Mouse (Mus musculus): ENCODE measurements around the gene Npc2. TPM values are rescaled to one million over a fixed set of nuclear protein-coding genes. Genes with fewer than 3 reads are reported as not detected.

Npc2 gene
- polyA plus RNA-seq, 1 experiment from 2014 or later: 56.5 TPM

DNA sequence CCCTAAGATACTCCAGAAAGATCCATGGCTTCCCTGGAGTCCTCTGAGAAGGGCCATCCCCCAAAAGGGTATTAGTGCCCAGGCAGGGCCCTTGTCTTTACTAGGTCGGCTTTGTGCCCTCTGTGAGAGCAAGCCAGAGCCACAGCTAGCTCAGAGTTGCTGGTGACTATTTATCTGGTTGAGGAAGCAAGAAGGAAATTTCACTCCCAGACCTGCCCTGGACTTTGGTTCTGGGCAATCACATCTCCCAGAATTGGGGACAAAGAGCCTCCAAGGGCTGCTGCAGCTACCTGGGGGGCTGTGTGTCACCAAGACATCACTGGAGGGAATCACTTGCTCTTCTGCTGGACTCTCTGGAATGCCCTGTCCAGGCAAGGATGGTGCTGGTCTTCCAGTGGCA, 33.1 kb upstream of the Npc2 start:
- peaks cover 94% of the 10 kb centered on the region for H3K27me3 ChIP-seq (replicated peaks)

GRCm38 (mm10) chr12:84805228-84805842, 32.4 kb upstream of the Npc2 start:
- Histone ChIP-seq H3K27ac (ENCODE audit: poor library complexity, severe bottlenecking) (no peak overlapping the region), H3K36me3 (no peaks in the 10 kb centered on the region), H3K27me3 (replicated peaks) (peaks cover 91% of the 10 kb centered on the region), H3K9ac (no peak overlapping the region), H3K4me1 (replicated peaks) (peaks cover 29% of the 10 kb centered on the region), H3K4me3 (no peak overlapping the region), H3K9me3 (replicated peaks) (no peaks in the 10 kb centered on the region), H3K4me2 (no peak overlapping the region)
- 57% methylated on average over 9 of the region's 9 CpGs for WGBS
- ATAC-seq (ENCODE audit: insufficient number of reproducible peaks, low FRiP score): peak; percentile 48; the same call in 1 of the 2 replicates

More for the DNA sequence above, 33.1 kb upstream of the Npc2 start:
- Histone ChIP-seq H3K4me1 (replicated peaks) (peaks cover 25% of the 10 kb centered on the region), H3K27ac (ENCODE audit: poor library complexity, severe bottlenecking) (no peak overlapping the region), H3K4me2 (no peak overlapping the region), H3K36me3 (no peaks in the 10 kb centered on the region), H3K9ac (no peak overlapping the region), H3K4me3 (no peak overlapping the region), H3K9me3 (replicated peaks) (no peaks in the 10 kb centered on the region)
- WGBS: 93% methylated on average over 1 of the region's 1 CpGs
- ATAC-seq (ENCODE audit: insufficient number of reproducible peaks, low FRiP score): no peak

DNA sequence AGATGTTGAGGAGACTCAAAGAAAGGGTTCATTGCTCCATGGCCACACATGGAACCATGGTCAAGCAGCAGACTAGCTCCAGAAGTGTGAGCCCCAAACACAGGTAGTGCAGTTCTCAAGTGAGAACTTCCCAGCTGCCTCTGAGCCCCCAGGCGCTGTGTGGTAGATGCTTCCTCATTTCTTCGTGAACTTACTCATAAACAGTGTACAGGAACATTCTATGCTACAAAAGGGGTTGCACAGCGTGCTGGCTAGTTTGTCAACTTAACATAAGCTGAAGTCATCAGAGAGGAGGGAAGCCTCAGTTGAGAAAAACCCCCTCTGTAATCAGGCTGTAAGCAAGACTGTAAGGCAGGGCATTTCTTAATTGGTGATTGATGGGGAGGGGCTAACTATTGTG, 29.7 kb upstream of the Npc2 start:
- no peak for ATAC-seq (ENCODE audit: insufficient number of reproducible peaks, low FRiP score)
- peaks cover 32% of the 10 kb centered on the region for H3K4me1 ChIP-seq (replicated peaks)
- H3K9ac ChIP-seq: no peak overlapping the region
- WGBS: 83% methylated on average over 3 of the region's 3 CpGs
- H3K27ac ChIP-seq (ENCODE audit: poor library complexity, severe bottlenecking): no peak overlapping the region
- no peak overlapping the region for H3K4me2 ChIP-seq
- no peaks in the 10 kb centered on the region for H3K36me3 ChIP-seq
- peaks cover 89% of the 10 kb centered on the region for H3K27me3 ChIP-seq (replicated peaks)
- H3K4me3 ChIP-seq: no peak overlapping the region
- no peaks in the 10 kb centered on the region for H3K9me3 ChIP-seq (replicated peaks)

DNA sequence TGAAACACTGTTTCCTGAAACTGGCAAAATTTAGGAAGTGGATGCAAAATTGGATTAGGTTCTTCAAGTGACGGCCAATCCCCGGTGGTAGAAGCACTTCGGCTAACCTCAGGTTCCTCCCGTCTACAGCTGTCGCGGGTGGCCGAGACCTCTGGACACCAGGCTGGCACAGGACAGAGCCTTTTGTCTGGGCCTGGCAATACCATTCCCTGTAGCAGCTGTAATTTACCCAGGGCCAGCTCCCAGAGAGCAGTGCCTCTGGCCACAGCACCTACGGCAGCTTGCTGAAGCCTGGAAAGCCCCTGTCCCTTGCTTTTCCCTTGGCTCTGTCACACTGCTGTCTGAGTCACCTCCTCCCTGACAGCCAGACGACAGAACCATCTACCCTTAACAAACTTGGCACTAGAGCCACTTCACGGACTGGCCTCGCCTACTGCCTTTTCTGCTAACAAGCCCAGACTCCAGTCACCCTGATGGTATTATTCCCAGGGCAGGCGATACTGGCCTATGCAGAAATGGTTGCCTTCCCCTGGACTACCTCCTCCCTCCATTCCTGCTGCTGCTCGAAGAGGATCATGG, 28.7 kb upstream of the Npc2 start:
- Histone ChIP-seq H3K36me3 (no peaks in the 10 kb centered on the region), H3K4me2 (no peak overlapping the region), H3K4me3 (no peak overlapping the region), H3K4me1 (replicated peaks) (peaks cover 31% of the 10 kb centered on the region), H3K27ac (ENCODE audit: poor library complexity, severe bottlenecking) (no peak overlapping the region), H3K9ac (no peak overlapping the region), H3K9me3 (replicated peaks) (no peaks in the 10 kb centered on the region), H3K27me3 (replicated peaks) (peaks cover 89% of the 10 kb centered on the region)
- WGBS: 68% methylated on average over 13 of the region's 13 CpGs
- no peak for ATAC-seq (ENCODE audit: insufficient number of reproducible peaks, low FRiP score)

DNA sequence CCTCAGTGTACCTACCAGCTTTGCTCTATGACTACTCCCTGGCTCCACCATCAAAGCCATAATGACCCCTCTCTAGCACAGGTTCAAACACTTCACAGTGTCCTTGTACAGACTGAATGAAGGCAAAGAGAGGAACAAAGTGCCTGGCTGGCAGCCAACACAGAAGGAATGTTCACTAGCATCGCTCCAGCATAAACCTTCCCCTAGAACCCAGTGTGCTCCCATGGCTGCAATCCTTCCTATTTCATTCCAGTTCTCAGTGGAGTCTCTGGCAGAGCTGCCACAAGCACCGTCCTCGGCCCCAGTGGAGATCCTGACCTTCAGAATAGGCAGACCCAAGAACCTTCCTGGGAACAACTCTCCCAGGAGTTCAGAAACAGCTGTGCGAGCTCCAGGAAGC, 27.5 kb upstream of the Npc2 start:
- Histone ChIP-seq H3K4me1 (replicated peaks) (peaks cover 19% of the 10 kb centered on the region), H3K4me3 (no peak overlapping the region), H3K27ac (ENCODE audit: poor library complexity, severe bottlenecking) (no peak overlapping the region), H3K9me3 (replicated peaks) (no peaks in the 10 kb centered on the region), H3K4me2 (no peak overlapping the region), H3K27me3 (replicated peaks) (peaks cover 89% of the 10 kb centered on the region), H3K9ac (no peak overlapping the region), H3K36me3 (no peaks in the 10 kb centered on the region)
- 34% methylated on average over 4 of the region's 4 CpGs for WGBS
- no peak for ATAC-seq (ENCODE audit: insufficient number of reproducible peaks, low FRiP score)

GRCm38 (mm10) chr12:84799086-84799485, 26.1 kb upstream of the Npc2 start:
- WGBS: 89% methylated on average over 13 of the region's 13 CpGs
- Histone ChIP-seq H3K27me3 (replicated peaks) (peaks cover 90% of the 10 kb centered on the region), H3K36me3 (no peaks in the 10 kb centered on the region), H3K9ac (no peak overlapping the region), H3K4me3 (no peak overlapping the region), H3K9me3 (replicated peaks) (no peaks in the 10 kb centered on the region), H3K4me2 (no peak overlapping the region), H3K4me1 (replicated peaks) (peaks cover 12% of the 10 kb centered on the region), H3K27ac (ENCODE audit: poor library complexity, severe bottlenecking) (no peak overlapping the region)
- no peak for ATAC-seq (ENCODE audit: insufficient number of reproducible peaks, low FRiP score)

DNA sequence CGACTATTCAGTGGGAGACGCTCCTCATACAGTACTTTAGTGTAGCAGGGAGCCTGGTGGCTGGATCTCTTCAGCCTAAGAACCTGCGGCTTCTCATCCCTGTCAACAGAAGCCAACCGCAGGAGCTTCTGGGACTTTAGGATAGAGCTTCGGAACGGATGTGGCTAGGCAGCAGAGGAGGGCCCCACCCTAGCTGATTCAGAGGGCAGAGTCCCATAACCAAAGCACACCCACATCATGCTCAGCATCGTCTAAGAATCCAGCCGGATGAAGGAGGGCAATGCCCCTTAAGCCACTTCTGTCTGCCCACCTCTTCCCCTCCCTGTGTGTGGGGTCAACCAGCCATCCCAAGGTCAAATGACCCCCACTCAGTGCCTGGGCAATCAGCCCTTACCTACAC, 21.7 kb upstream of the Npc2 start:
- no peaks in the 10 kb centered on the region for H3K9me3 ChIP-seq (replicated peaks)
- 75% methylated on average over 8 of the region's 8 CpGs for WGBS
- H3K4me1 ChIP-seq (replicated peaks): 0 out of 2 replicates have a peak, but pooled peaks cover 5% of the 10 kb centered on the region
- H3K36me3 ChIP-seq: no peaks in the 10 kb centered on the region
- H3K27me3 ChIP-seq (replicated peaks): peaks cover 100% of the 10 kb centered on the region
- no peak overlapping the region for H3K4me3 ChIP-seq
- no peak for ATAC-seq (ENCODE audit: insufficient number of reproducible peaks, low FRiP score)
- no peak overlapping the region for H3K9ac ChIP-seq
- H3K27ac ChIP-seq (ENCODE audit: poor library complexity, severe bottlenecking): no peak overlapping the region
- H3K4me2 ChIP-seq: no peak overlapping the region

- H3K27me3 ChIP-seq (replicated peaks): peaks cover 99% of the 10 kb centered on the region
- WGBS: 74% methylated on average over 4 of the region's 4 CpGs
Observed at GRCm38 (mm10) chr12:84792629-84793028, 19.7 kb upstream of the Npc2 start.

DNA sequence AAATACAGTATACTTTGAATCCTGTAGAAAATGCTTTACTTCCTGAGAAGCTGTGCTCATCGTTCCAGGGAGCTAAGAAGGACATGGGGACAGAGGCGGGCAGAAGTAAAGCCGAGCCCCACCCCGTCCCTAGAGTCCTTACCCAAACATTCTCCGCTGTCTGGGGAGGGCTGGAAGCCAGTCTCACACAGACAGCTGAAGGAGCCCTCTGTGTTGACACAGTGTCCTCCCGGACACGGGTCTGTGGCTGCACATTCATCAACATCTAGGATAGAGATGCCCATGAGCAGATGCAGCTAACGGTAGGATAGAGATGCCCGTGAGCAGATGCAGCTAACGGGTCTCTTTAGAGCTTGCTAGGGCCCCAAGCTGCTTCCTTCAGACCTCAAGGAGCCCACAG, 17.9 kb upstream of the Npc2 start:
- H3K27me3 ChIP-seq (replicated peaks): peaks cover 97% of the 10 kb centered on the region
- H3K36me3 ChIP-seq: no peaks in the 10 kb centered on the region
- H3K27ac ChIP-seq (ENCODE audit: poor library complexity, severe bottlenecking): no peak overlapping the region
- H3K4me1 ChIP-seq (replicated peaks): 0 out of 2 replicates have a peak, but pooled peaks cover 5% of the 10 kb centered on the region
- no peak overlapping the region for H3K4me3 ChIP-seq
- no peak for ATAC-seq (ENCODE audit: insufficient number of reproducible peaks, low FRiP score)
- no peak overlapping the region for H3K4me2 ChIP-seq
- WGBS: 50% methylated on average over 10 of the region's 10 CpGs
- H3K9me3 ChIP-seq (replicated peaks): no peaks in the 10 kb centered on the region
- no peak overlapping the region for H3K9ac ChIP-seq

More at GRCm38 (mm10) chr12:84792629-84793028, 19.7 kb upstream of the Npc2 start:
- H3K4me2 ChIP-seq: no peak overlapping the region
- no peaks in the 10 kb centered on the region for H3K36me3 ChIP-seq
- H3K4me3 ChIP-seq: no peak overlapping the region
- 0 out of 2 replicates have a peak, but pooled peaks cover 5% of the 10 kb centered on the region for H3K4me1 ChIP-seq (replicated peaks)
- no peak overlapping the region for H3K9ac ChIP-seq
- H3K9me3 ChIP-seq (replicated peaks): no peaks in the 10 kb centered on the region
- no peak overlapping the region for H3K27ac ChIP-seq (ENCODE audit: poor library complexity, severe bottlenecking)
- ATAC-seq (ENCODE audit: insufficient number of reproducible peaks, low FRiP score): no peak

- Histone ChIP-seq H3K4me3 (no peak overlapping the region), H3K4me2 (no peak overlapping the region), H3K9ac (no peak overlapping the region), H3K9me3 (replicated peaks) (no peaks in the 10 kb centered on the region), H3K36me3 (no peaks in the 10 kb centered on the region), H3K27me3 (replicated peaks) (peaks cover 69% of the 10 kb centered on the region), H3K27ac (ENCODE audit: poor library complexity, severe bottlenecking) (no peak overlapping the region), H3K4me1 (replicated peaks) (peaks cover 9% of the 10 kb centered on the region; the same call in 1 of the 2 replicates)
- 70% methylated on average over 5 of the region's 5 CpGs for WGBS
- no peak for ATAC-seq (ENCODE audit: insufficient number of reproducible peaks, low FRiP score)
Observed at GRCm38 (mm10) chr12:84786091-84786490, 13.1 kb upstream of the Npc2 start.

DNA sequence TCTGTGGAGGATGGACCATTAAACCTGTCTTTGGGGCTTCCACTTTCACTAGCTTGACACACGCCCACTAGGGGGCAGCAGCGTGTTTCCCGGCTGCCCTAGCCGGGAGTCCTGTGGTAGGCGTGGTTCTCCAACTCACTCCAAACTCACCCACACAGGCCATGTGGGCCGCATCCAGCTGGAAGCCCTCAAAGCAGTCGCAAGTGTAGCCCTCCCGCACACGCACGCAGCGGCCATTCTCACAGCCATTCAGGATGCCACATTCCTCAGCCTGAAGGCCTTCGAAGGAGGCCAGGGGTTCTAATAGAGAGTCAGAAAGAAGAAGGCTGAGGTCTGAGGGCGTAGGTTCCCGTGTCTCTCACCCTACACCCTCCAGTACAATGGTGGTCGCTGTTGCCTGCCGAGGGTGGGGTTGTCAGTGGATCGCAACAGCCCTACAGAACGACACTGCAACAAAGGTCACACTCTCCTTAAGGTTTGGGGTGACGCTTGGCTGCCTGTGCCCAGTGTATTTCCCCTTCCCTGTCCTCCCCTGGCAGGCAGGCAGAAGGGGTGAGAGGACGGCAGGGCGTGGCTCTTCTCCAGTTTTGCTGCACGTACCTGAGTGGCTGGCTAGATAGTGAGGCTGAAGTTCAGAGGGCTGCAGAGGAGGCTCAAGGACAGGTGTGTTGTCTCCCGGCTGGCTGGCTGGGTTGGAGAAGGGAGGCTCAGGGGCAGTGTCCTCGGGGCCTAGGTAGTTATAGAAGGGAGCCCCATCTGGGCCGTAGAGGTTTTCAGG, 11.8 kb upstream of the Npc2 start:
- Histone ChIP-seq H3K4me1 (replicated peaks) (peaks cover 5% of the 10 kb centered on the region; the same call in 1 of the 2 replicates), H3K4me2 (peak overlapping the region; percentile 46), H3K36me3 (no peaks in the 10 kb centered on the region), H3K9ac (0 out of 2 replicates have a peak overlapping the region, but pooled peaks have one; percentile 38), H3K27me3 (replicated peaks) (peaks cover 56% of the 10 kb centered on the region), H3K27ac (ENCODE audit: poor library complexity, severe bottlenecking) (no peak overlapping the region), H3K9me3 (replicated peaks) (no peaks in the 10 kb centered on the region), H3K4me3 (no peak overlapping the region)
- WGBS: 27% methylated on average over 25 of the region's 25 CpGs
- ATAC-seq (ENCODE audit: insufficient number of reproducible peaks, low FRiP score): peak; percentile 69
